Mouse (Mus musculus): Measurements from ENCODE around the gene Gm6676. TPM values are rescaled to one million over a fixed set of nuclear protein-coding genes. Genes with fewer than 3 reads are reported as not detected.
"Not testable (repeated sequence)": the region's sequence is repeated elsewhere in the genome, so short reads cannot be mapped to it uniquely, and the experiment has no call there.

Gene Gm6676
- not detected in 2 replicates for polyA plus RNA-seq (2016; fragmentation: Nextera tagmentation; extraction: Ambion mirVana)

GRCm38 (mm10) chr14:7125312-7125711 lies at the start of gene Gm6676:
Gm6676 (minus strand) TSS chr14:7125412.
- H3K4me1 ChIP-seq (replicated peaks); H3K4me3 ChIP-seq; H3K36me3 ChIP-seq; H3K27ac ChIP-seq; H3K27me3 ChIP-seq (ENCODE audit: insufficient read depth, poor library complexity, severe bottlenecking); H3K9me3 ChIP-seq; DNase-seq (ENCODE audit: low spot score): not testable (repeated sequence)
- no CpG with 5 or more reads among the region's 2 CpGs for WGBS

GRCm38 (mm10) chr14:7174483-7174971 lies 49.3 kb upstream of the Gm6676 start, which contains the start of gene Gm3512:
Gm3512 (minus strand) TSS chr14:7174533.
- not testable (repeated sequence) for H3K4me1 ChIP-seq (replicated peaks); H3K4me3 ChIP-seq; DNase-seq (ENCODE audit: low spot score); H3K36me3 ChIP-seq; H3K9me3 ChIP-seq; H3K27me3 ChIP-seq (ENCODE audit: insufficient read depth, poor library complexity, severe bottlenecking); H3K27ac ChIP-seq
- WGBS, result no CpG with 5 or more reads among the region's 37 CpGs

GRCm38 (mm10) chr14:7105124-7105802 lies 19.9 kb downstream of the Gm6676 start:
- Histone ChIP-seq H3K4me3 (peak overlapping the region; percentile 61), H3K27ac (peak overlapping the region; percentile 91)
- WGBS, result under 1% methylated on average over 13 of the region's 54 CpGs
- H3K4me1 ChIP-seq (replicated peaks); H3K36me3 ChIP-seq; H3K9me3 ChIP-seq; H3K27me3 ChIP-seq (ENCODE audit: insufficient read depth, poor library complexity, severe bottlenecking): not testable (repeated sequence)
- peak; percentile 58 for DNase-seq (ENCODE audit: low spot score)

GRCm38 (mm10) chr14:7100521-7100920 lies 24.7 kb downstream of the Gm6676 start, which contains the start of gene Gm3696:
Gm3696 (minus strand) TSS chr14:7100621.
- not testable (repeated sequence) for H3K4me1 ChIP-seq (replicated peaks); H3K9me3 ChIP-seq; H3K27me3 ChIP-seq (ENCODE audit: insufficient read depth, poor library complexity, severe bottlenecking); H3K4me3 ChIP-seq; H3K36me3 ChIP-seq; H3K27ac ChIP-seq; DNase-seq (ENCODE audit: low spot score)
- 84% methylated on average over 1 of the region's 3 CpGs for WGBS

Other genes starting within 250 kb of the Gm6676 start
- 1.1 and 1.2 TPM in 2 replicates for gene Gm3667, start 235.4 kb downstream of the Gm6676 start, polyA plus RNA-seq (2016; fragmentation: Nextera tagmentation; extraction: Ambion mirVana)
- not detected in 2 replicates for gene Gm6356, start 151.6 kb downstream of the Gm6676 start, polyA plus RNA-seq (2016; fragmentation: Nextera tagmentation; extraction: Ambion mirVana)
- gene Gm10406, start 98.0 kb downstream of the Gm6676 start, polyA plus RNA-seq (2016; fragmentation: Nextera tagmentation; extraction: Ambion mirVana), result 0.95 and 0.97 TPM in 2 replicates
- not detected in 2 replicates for gene Gm3685, start 80.4 kb downstream of the Gm6676 start, polyA plus RNA-seq (2016; fragmentation: Nextera tagmentation; extraction: Ambion mirVana)
- 1.4 and 2.1 TPM in 2 replicates for gene Gm3696, start 24.8 kb downstream of the Gm6676 start, polyA plus RNA-seq (2016; fragmentation: Nextera tagmentation; extraction: Ambion mirVana)
- gene Gm3512, start 49.1 kb upstream of the Gm6676 start, polyA plus RNA-seq (2016; fragmentation: Nextera tagmentation; extraction: Ambion mirVana), result 3.5 and 4.0 TPM in 2 replicates
- not detected in 2 replicates for gene Gm16434, start 69.1 kb upstream of the Gm6676 start, polyA plus RNA-seq (2016; fragmentation: Nextera tagmentation; extraction: Ambion mirVana)
- gene Gm3727, start 139.3 kb upstream of the Gm6676 start, polyA plus RNA-seq (2016; fragmentation: Nextera tagmentation; extraction: Ambion mirVana), result not detected in 2 replicates
- gene Gm3739, start 189.6 kb upstream of the Gm6676 start, polyA plus RNA-seq (2016; fragmentation: Nextera tagmentation; extraction: Ambion mirVana), result 1.6 and 2.5 TPM in 2 replicates
- gene Gm5797, start 207.0 kb upstream of the Gm6676 start, polyA plus RNA-seq (2016; fragmentation: Nextera tagmentation; extraction: Ambion mirVana), result not detected in 2 replicates
- not detected in 2 replicates for gene Gm8374, start 239.7 kb upstream of the Gm6676 start, polyA plus RNA-seq (2016; fragmentation: Nextera tagmentation; extraction: Ambion mirVana)